Mouse (Mus musculus): ENCODE data around the gene Oma1. TPM values are rescaled to one million over a fixed set of nuclear protein-coding genes. Genes with fewer than 3 reads are reported as not detected.

The Oma1 gene
- polyA plus RNA-seq, 1 experiment from 2014 or later, result 21.8 TPM

GRCm38 (mm10) chr4:103329348-103329747, 15.7 kb downstream of the Oma1 start:
- no peak overlapping the region for H3K27ac ChIP-seq (ENCODE audit: low read depth)
- peak; percentile 34 for DNase-seq
- 44% methylated on average over 6 of the region's 6 CpGs for WGBS

GRCm38 (mm10) chr4:103335134-103335533, 21.5 kb downstream of the Oma1 start:
- Histone ChIP-seq H3K27me3 (ENCODE audit: insufficient read depth, low read length) (no peaks in the 10 kb centered on the region), H3K4me3 (ENCODE audit: low read depth, low read length) (no peak overlapping the region), H3K9ac (no peak overlapping the region), H3K4me1 (ENCODE audit: insufficient read depth) (no peaks in the 10 kb centered on the region), H3K9me3 (ENCODE audit: low read depth, low read length) (no peaks in the 10 kb centered on the region), H3K27ac (ENCODE audit: low read depth) (no peak overlapping the region), H3K4me2 (no peak overlapping the region), H3K36me3 (ENCODE audit: insufficient read depth) (peaks cover 23% of the 10 kb centered on the region)
- DNase-seq (no peak), ATAC-seq (ENCODE audit: insufficient read depth) (no peak)
- 65% methylated on average over 5 of the region's 5 CpGs for WGBS
- TF ChIP-seq CTCF (IDR thresholded peaks at IDR 0.05; ENCODE audit: low read depth), result no peak

More at GRCm38 (mm10) chr4:103329348-103329747, 15.7 kb downstream of the Oma1 start:
- no peak for TF ChIP-seq CTCF (IDR thresholded peaks at IDR 0.05; ENCODE audit: low read depth)
- Histone ChIP-seq H3K4me3 (ENCODE audit: low read depth, low read length) (no peak overlapping the region), H3K36me3 (ENCODE audit: insufficient read depth) (peaks cover 23% of the 10 kb centered on the region), H3K4me2 (no peak overlapping the region), H3K4me1 (ENCODE audit: insufficient read depth) (no peaks in the 10 kb centered on the region; the same call in 1 of the 2 replicates), H3K9me3 (ENCODE audit: low read depth, low read length) (no peaks in the 10 kb centered on the region), H3K27me3 (ENCODE audit: insufficient read depth, low read length) (no peaks in the 10 kb centered on the region), H3K9ac (no peak overlapping the region)
- peak; percentile 41; the same call in 1 of the 2 replicates for ATAC-seq (ENCODE audit: insufficient read depth)

- H3K9me3 ChIP-seq (ENCODE audit: low read depth, low read length), result no peaks in the 10 kb centered on the region
- H3K9ac ChIP-seq, result no peak overlapping the region
- TF ChIP-seq CTCF (IDR thresholded peaks at IDR 0.05; ENCODE audit: low read depth), result no peak
- H3K36me3 ChIP-seq (ENCODE audit: insufficient read depth), result no peaks in the 10 kb centered on the region
- no peaks in the 10 kb centered on the region for H3K27me3 ChIP-seq (ENCODE audit: insufficient read depth, low read length)
- no peak overlapping the region for H3K4me2 ChIP-seq
- DNase-seq (no peak), ATAC-seq (ENCODE audit: insufficient read depth) (no peak)
- no peak overlapping the region for H3K4me3 ChIP-seq (ENCODE audit: low read depth, low read length)
- no peaks in the 10 kb centered on the region for H3K4me1 ChIP-seq (ENCODE audit: insufficient read depth)
- no peak overlapping the region for H3K27ac ChIP-seq (ENCODE audit: low read depth)
- WGBS, result 26% methylated on average over 1 of the region's 1 CpGs
Measured at GRCm38 (mm10) chr4:103340726-103341125, 27.1 kb downstream of the Oma1 start.

GRCm38 (mm10) chr4:103341620-103342019, 28.0 kb downstream of the Oma1 start:
- H3K27ac ChIP-seq (ENCODE audit: low read depth), result no peak overlapping the region
- no peaks in the 10 kb centered on the region for H3K4me1 ChIP-seq (ENCODE audit: insufficient read depth)
- no peak overlapping the region for H3K9ac ChIP-seq
- ATAC-seq (ENCODE audit: insufficient read depth) (no peak), DNase-seq (no peak)
- H3K27me3 ChIP-seq (ENCODE audit: insufficient read depth, low read length), result no peaks in the 10 kb centered on the region
- H3K4me3 ChIP-seq (ENCODE audit: low read depth, low read length), result no peak overlapping the region
- H3K36me3 ChIP-seq (ENCODE audit: insufficient read depth), result no peaks in the 10 kb centered on the region
- WGBS, result 68% methylated on average over 4 of the region's 4 CpGs
- H3K4me2 ChIP-seq, result no peak overlapping the region
- TF ChIP-seq CTCF (IDR thresholded peaks at IDR 0.05; ENCODE audit: low read depth), result no peak
- H3K9me3 ChIP-seq (ENCODE audit: low read depth, low read length), result no peaks in the 10 kb centered on the region

GRCm38 (mm10) chr4:103346058-103346457, 32.4 kb downstream of the Oma1 start:
- ATAC-seq (ENCODE audit: insufficient read depth), result peak; percentile 76; the same call in 1 of the 2 replicates
- peak; percentile 86 for DNase-seq
- no peaks in the 10 kb centered on the region for H3K9me3 ChIP-seq (ENCODE audit: low read depth, low read length)
- H3K9ac ChIP-seq, result no peak overlapping the region
- no peak overlapping the region for H3K4me2 ChIP-seq
- peak; percentile 70 for TF ChIP-seq CTCF (IDR thresholded peaks at IDR 0.05; ENCODE audit: low read depth)
- WGBS, result 15% methylated on average over 2 of the region's 2 CpGs
- H3K4me1 ChIP-seq (ENCODE audit: insufficient read depth), result no peaks in the 10 kb centered on the region
- no peak overlapping the region for H3K4me3 ChIP-seq (ENCODE audit: low read depth, low read length)
- H3K27me3 ChIP-seq (ENCODE audit: insufficient read depth, low read length), result no peaks in the 10 kb centered on the region
- H3K36me3 ChIP-seq (ENCODE audit: insufficient read depth), result no peaks in the 10 kb centered on the region
- no peak overlapping the region for H3K27ac ChIP-seq (ENCODE audit: low read depth)

GRCm38 (mm10) chr4:103346849-103347248, 33.2 kb downstream of the Oma1 start:
- no peaks in the 10 kb centered on the region for H3K9me3 ChIP-seq (ENCODE audit: low read depth, low read length)
- no peak overlapping the region for H3K4me2 ChIP-seq
- WGBS, result 80% methylated on average over 5 of the region's 5 CpGs
- DNase-seq (no peak), ATAC-seq (ENCODE audit: insufficient read depth) (no peak)
- TF ChIP-seq CTCF (IDR thresholded peaks at IDR 0.05; ENCODE audit: low read depth), result no peak
- H3K36me3 ChIP-seq (ENCODE audit: insufficient read depth), result no peaks in the 10 kb centered on the region
- no peak overlapping the region for H3K4me3 ChIP-seq (ENCODE audit: low read depth, low read length)
- H3K9ac ChIP-seq, result no peak overlapping the region
- H3K27ac ChIP-seq (ENCODE audit: low read depth), result no peak overlapping the region
- no peaks in the 10 kb centered on the region for H3K4me1 ChIP-seq (ENCODE audit: insufficient read depth)
- H3K27me3 ChIP-seq (ENCODE audit: insufficient read depth, low read length), result no peaks in the 10 kb centered on the region

GRCm38 (mm10) chr4:103349219-103349618, 35.6 kb downstream of the Oma1 start:
- TF ChIP-seq CTCF (IDR thresholded peaks at IDR 0.05; ENCODE audit: low read depth), result peak; percentile 52
- H3K9ac ChIP-seq, result no peak overlapping the region
- H3K4me1 ChIP-seq (ENCODE audit: insufficient read depth), result no peaks in the 10 kb centered on the region
- no peak overlapping the region for H3K4me3 ChIP-seq (ENCODE audit: low read depth, low read length)
- no peak overlapping the region for H3K4me2 ChIP-seq
- H3K27ac ChIP-seq (ENCODE audit: low read depth), result no peak overlapping the region
- H3K27me3 ChIP-seq (ENCODE audit: insufficient read depth, low read length), result no peaks in the 10 kb centered on the region
- DNase-seq (peak; percentile 15), ATAC-seq (ENCODE audit: insufficient read depth) (no peak)
- WGBS, result 86% methylated on average over 4 of the region's 4 CpGs
- no peaks in the 10 kb centered on the region for H3K9me3 ChIP-seq (ENCODE audit: low read depth, low read length)
- no peaks in the 10 kb centered on the region for H3K36me3 ChIP-seq (ENCODE audit: insufficient read depth)

GRCm38 (mm10) chr4:103352926-103353325, 39.3 kb downstream of the Oma1 start:
- no peak for ATAC-seq (ENCODE audit: insufficient read depth)
- Histone ChIP-seq H3K36me3 (ENCODE audit: insufficient read depth) (no peaks in the 10 kb centered on the region), H3K4me2 (no peak overlapping the region), H3K4me3 (ENCODE audit: low read depth, low read length) (no peak overlapping the region), H3K9me3 (ENCODE audit: low read depth, low read length) (no peaks in the 10 kb centered on the region), H3K4me1 (ENCODE audit: insufficient read depth) (no peaks in the 10 kb centered on the region), H3K27ac (ENCODE audit: low read depth) (no peak overlapping the region), H3K9ac (no peak overlapping the region), H3K27me3 (ENCODE audit: insufficient read depth, low read length) (no peaks in the 10 kb centered on the region)
- WGBS, result 74% methylated on average over 5 of the region's 5 CpGs
- no peak for DNase-seq
- TF ChIP-seq CTCF (IDR thresholded peaks at IDR 0.05; ENCODE audit: low read depth), result no peak

Data from lung, embryonic 14.5 days (tissue).